Mouse (Mus musculus) CD4-positive, CD25-positive, alpha-beta regulatory T cell, adult 2 months (primary cell): ENCODE measurements around the gene Gm37240.

Source experiments
- DNase-seq: peaks from one replicate; pipeline ENCODE4 v3.0.0-alpha.2; 2012; ENCODE audit warnings: low read depth, low spot score

The Gm37240 gene

GRCm38 (mm10) chr3:84841271-84841670, 1046.0 kb downstream of the Gm37240 start:
- DNase-seq: no peak

- no peak for DNase-seq
Measured at GRCm38 (mm10) chr3:84839499-84839898, 1047.8 kb downstream of the Gm37240 start.

GRCm38 (mm10) chr3:84837984-84838383, 1049.3 kb downstream of the Gm37240 start:
- no peak for DNase-seq

- DNase-seq: no peak
Measured at GRCm38 (mm10) chr3:84836029-84836428, 1051.3 kb downstream of the Gm37240 start.

- DNase-seq: no peak
Measured at GRCm38 (mm10) chr3:84829366-84829765, 1058.0 kb downstream of the Gm37240 start.

- DNase-seq: peak; percentile 35
Measured at GRCm38 (mm10) chr3:84827617-84828016, 1059.7 kb downstream of the Gm37240 start.

GRCm38 (mm10) chr3:84826938-84827337, 1060.4 kb downstream of the Gm37240 start:
- no peak for DNase-seq

GRCm38 (mm10) chr3:84826405-84826804, 1060.9 kb downstream of the Gm37240 start:
- DNase-seq: no peak

GRCm38 (mm10) chr3:84825990-84826389, 1061.3 kb downstream of the Gm37240 start:
- no peak for DNase-seq

- DNase-seq: no peak
Measured at GRCm38 (mm10) chr3:84820654-84821201, 1066.6 kb downstream of the Gm37240 start.

- no peak for DNase-seq
Measured at GRCm38 (mm10) chr3:84816951-84817350, 1070.4 kb downstream of the Gm37240 start.

- DNase-seq: peak; percentile 72
Measured at GRCm38 (mm10) chr3:84815461-84815860, 1071.9 kb downstream of the Gm37240 start.

GRCm38 (mm10) chr3:84814762-84815381, 1072.4 kb downstream of the Gm37240 start, which contains the start of gene Fbxw7:
Gene Fbxw7 (plus strand): TSS chr3:84815268.
- DNase-seq: no peak

- DNase-seq: peak; percentile 100
Measured at GRCm38 (mm10) chr3:84814157-84814761, 1073.1 kb downstream of the Gm37240 start.

- peak; percentile 27 for DNase-seq
Measured at GRCm38 (mm10) chr3:84813436-84814156, 1073.7 kb downstream of the Gm37240 start.

GRCm38 (mm10) chr3:84810803-84811202, 1076.5 kb downstream of the Gm37240 start:
- no peak for DNase-seq

- no peak for DNase-seq
Measured at GRCm38 (mm10) chr3:84808906-84809305, 1078.4 kb downstream of the Gm37240 start.

GRCm38 (mm10) chr3:84807826-84808225, 1079.5 kb downstream of the Gm37240 start:
- DNase-seq: no peak

- no peak for DNase-seq
Measured at GRCm38 (mm10) chr3:84806206-84806605, 1081.1 kb downstream of the Gm37240 start.

GRCm38 (mm10) chr3:84804036-84804435, 1083.3 kb downstream of the Gm37240 start:
- DNase-seq: no peak

GRCm38 (mm10) chr3:84787914-84788313, 1099.4 kb downstream of the Gm37240 start:
- DNase-seq: no peak

- no peak for DNase-seq
Measured at GRCm38 (mm10) chr3:84776084-84776483, 1111.2 kb downstream of the Gm37240 start.
